Mouse (Mus musculus): ENCODE results near the gene Cap2. TPM values are rescaled to one million over a fixed set of nuclear protein-coding genes. Genes with fewer than 3 reads are reported as not detected.

The Cap2 gene
- polyA plus RNA-seq, 1 experiment, result not detected

- no peak for TF ChIP-seq GATA1 (IDR thresholded peaks at IDR 0.05; ENCODE audit: low read length)
Observed at GRCm38 (mm10) chr13:46517211-46517685, 15.6 kb downstream of the Cap2 start.

GRCm38 (mm10) chr13:46521482-46521881, 19.8 kb downstream of the Cap2 start:
- no peak for TF ChIP-seq GATA1 (IDR thresholded peaks at IDR 0.05; ENCODE audit: low read length)

- no peak for TF ChIP-seq GATA1 (IDR thresholded peaks at IDR 0.05; ENCODE audit: low read length)
Observed at GRCm38 (mm10) chr13:46522798-46523197, 21.1 kb downstream of the Cap2 start.

GRCm38 (mm10) chr13:46523235-46523634, 21.6 kb downstream of the Cap2 start:
- TF ChIP-seq GATA1 (IDR thresholded peaks at IDR 0.05; ENCODE audit: low read length), result no peak

GRCm38 (mm10) chr13:46523712-46524111, 22.1 kb downstream of the Cap2 start:
- no peak for TF ChIP-seq GATA1 (IDR thresholded peaks at IDR 0.05; ENCODE audit: low read length)

GRCm38 (mm10) chr13:46525295-46526255, 23.9 kb downstream of the Cap2 start:
- no peak for TF ChIP-seq GATA1 (IDR thresholded peaks at IDR 0.05; ENCODE audit: low read length)

- no peak for TF ChIP-seq GATA1 (IDR thresholded peaks at IDR 0.05; ENCODE audit: low read length)
Observed at GRCm38 (mm10) chr13:46526645-46527044, 25.0 kb downstream of the Cap2 start.

GRCm38 (mm10) chr13:46527340-46527739, 25.7 kb downstream of the Cap2 start:
- no peak for TF ChIP-seq GATA1 (IDR thresholded peaks at IDR 0.05; ENCODE audit: low read length)

GRCm38 (mm10) chr13:46529037-46529436, 27.4 kb downstream of the Cap2 start:
- no peak for TF ChIP-seq GATA1 (IDR thresholded peaks at IDR 0.05; ENCODE audit: low read length)

- TF ChIP-seq GATA1 (IDR thresholded peaks at IDR 0.05; ENCODE audit: low read length), result no peak
Observed at GRCm38 (mm10) chr13:46530546-46530945, 28.9 kb downstream of the Cap2 start.

GRCm38 (mm10) chr13:46531676-46532075, 30.0 kb downstream of the Cap2 start:
- TF ChIP-seq GATA1 (IDR thresholded peaks at IDR 0.05; ENCODE audit: low read length), result no peak

- TF ChIP-seq GATA1 (IDR thresholded peaks at IDR 0.05; ENCODE audit: low read length), result no peak
Observed at GRCm38 (mm10) chr13:46532276-46532675, 30.6 kb downstream of the Cap2 start.

GRCm38 (mm10) chr13:46533342-46534129, 31.9 kb downstream of the Cap2 start:
- TF ChIP-seq GATA1 (IDR thresholded peaks at IDR 0.05; ENCODE audit: low read length), result no peak

GRCm38 (mm10) chr13:46534171-46534968, 32.7 kb downstream of the Cap2 start:
- TF ChIP-seq GATA1 (IDR thresholded peaks at IDR 0.05; ENCODE audit: low read length), result no peak
